Mouse (Mus musculus) regulatory T cell (primary cell): ENCODE results near the gene Arrdc3.

Experiments
- in situ Hi-C: fragments of 300-600 bp; cut with MboI, MseI; formaldehyde crosslinking; loops from one replicate; pipeline ENCODE4 v1.15.1; 2025; ENCODE audit warnings: high pct_unique_total_duplicates

Arrdc3 gene

GRCm38 (mm10) chr13:80883190-80883589 is at the start of gene Arrdc3:
Gene Arrdc3 (plus strand): TSS chr13:80883384.
- in situ Hi-C loops: no loop called here

- in situ Hi-C loops: no loop called here
These were observed 21.0 kb upstream of the Arrdc3 start for GRCm38 (mm10) chr13:80862215-80862614.

GRCm38 (mm10) chr13:80864195-80864594 is 19.0 kb upstream of the Arrdc3 start:
- in situ Hi-C loops: no loop called here

GRCm38 (mm10) chr13:80875126-80875525 is 8.1 kb upstream of the Arrdc3 start:
- in situ Hi-C loops: loop anchor here (5.0 kb wide), 1 partner anchor 492 kb away; no protein-coding TSS in a partner anchor

GRCm38 (mm10) chr13:80880756-80881155 is 2.4 kb upstream of the Arrdc3 start:
- in situ Hi-C loops: no loop called here

- in situ Hi-C loops: no loop called here
These were observed 1.3 kb upstream of the Arrdc3 start for GRCm38 (mm10) chr13:80881722-80882500.

- in situ Hi-C loops: no loop called here
These were observed 458 bp upstream of the Arrdc3 start for GRCm38 (mm10) chr13:80882716-80883135.

- in situ Hi-C loops: no loop called here
These were observed 629 bp downstream of the Arrdc3 start for GRCm38 (mm10) chr13:80883649-80884376.

- in situ Hi-C loops: no loop called here
These were observed 1.3 kb downstream of the Arrdc3 start for GRCm38 (mm10) chr13:80884377-80884983.

- in situ Hi-C loops: no loop called here
These were observed 2.1 kb downstream of the Arrdc3 start for GRCm38 (mm10) chr13:80885103-80885833.

- in situ Hi-C loops: no loop called here
These were observed 2.9 kb downstream of the Arrdc3 start for GRCm38 (mm10) chr13:80885834-80886663.

- in situ Hi-C loops: no loop called here
These were observed 3.6 kb downstream of the Arrdc3 start for GRCm38 (mm10) chr13:80886664-80887210.

GRCm38 (mm10) chr13:80887842-80888241 is 4.7 kb downstream of the Arrdc3 start:
- in situ Hi-C loops: no loop called here

GRCm38 (mm10) chr13:80894928-80895327 is 11.7 kb downstream of the Arrdc3 start:
- in situ Hi-C loops: loop anchor here (5.0 kb wide), 1 partner anchor 272 kb away; no protein-coding TSS in a partner anchor

GRCm38 (mm10) chr13:80897411-80897810 is 14.2 kb downstream of the Arrdc3 start:
- in situ Hi-C loops: no loop called here

- in situ Hi-C loops: no loop called here
These were observed 14.9 kb downstream of the Arrdc3 start for GRCm38 (mm10) chr13:80898095-80898494.

- in situ Hi-C loops: no loop called here
These were observed 16.3 kb downstream of the Arrdc3 start for GRCm38 (mm10) chr13:80899435-80900029.

- in situ Hi-C loops: no loop called here
These were observed 18.2 kb downstream of the Arrdc3 start for GRCm38 (mm10) chr13:80901432-80901831.

GRCm38 (mm10) chr13:80902796-80903195 is 19.6 kb downstream of the Arrdc3 start:
- in situ Hi-C loops: no loop called here

GRCm38 (mm10) chr13:80913361-80913760 is 30.2 kb downstream of the Arrdc3 start:
- in situ Hi-C loops: no loop called here
